Mouse (Mus musculus): ENCODE data around the gene Cmtm7.

The Cmtm7 gene

DNA sequence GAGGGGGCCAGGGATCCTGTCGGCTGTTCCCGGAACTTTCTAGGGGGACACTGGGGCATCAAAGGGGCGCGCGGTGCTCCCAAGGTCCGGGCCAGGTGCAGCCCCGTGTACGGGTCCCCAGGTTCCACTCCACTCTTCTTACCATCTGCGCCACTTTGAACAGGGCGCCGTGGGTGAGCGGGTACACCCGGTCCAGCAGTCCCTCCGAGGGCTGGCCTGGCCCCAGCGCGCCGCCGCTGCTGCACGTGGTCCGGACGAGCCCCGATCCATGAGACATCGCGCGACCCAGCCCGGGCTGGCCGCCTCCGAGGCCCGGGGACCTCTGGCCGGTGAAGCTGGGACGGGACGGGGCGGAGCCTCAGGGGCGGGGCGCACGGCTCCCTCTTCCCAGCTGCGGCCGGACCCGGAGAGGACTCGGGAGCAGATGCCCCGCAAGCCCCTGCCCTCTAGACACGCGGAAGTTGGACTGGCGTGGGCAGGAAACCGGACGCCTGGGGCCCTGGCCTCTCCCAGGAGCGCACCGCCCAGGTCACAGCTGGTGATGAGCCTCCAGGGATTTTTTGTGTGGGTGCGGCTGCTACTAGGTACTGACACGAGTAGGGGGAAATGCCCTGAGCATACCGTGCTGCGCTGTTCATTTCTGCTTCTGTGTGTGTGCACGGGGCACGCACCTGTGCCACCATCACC lies at the start of gene Cmtm7:
Gene Cmtm7, minus strand, starts transcription at position 331 of the 687 bp plus-strand sequence.
- peak; percentile 75 for DNase-seq (ENCODE audit: low read depth, low spot score)

DNA sequence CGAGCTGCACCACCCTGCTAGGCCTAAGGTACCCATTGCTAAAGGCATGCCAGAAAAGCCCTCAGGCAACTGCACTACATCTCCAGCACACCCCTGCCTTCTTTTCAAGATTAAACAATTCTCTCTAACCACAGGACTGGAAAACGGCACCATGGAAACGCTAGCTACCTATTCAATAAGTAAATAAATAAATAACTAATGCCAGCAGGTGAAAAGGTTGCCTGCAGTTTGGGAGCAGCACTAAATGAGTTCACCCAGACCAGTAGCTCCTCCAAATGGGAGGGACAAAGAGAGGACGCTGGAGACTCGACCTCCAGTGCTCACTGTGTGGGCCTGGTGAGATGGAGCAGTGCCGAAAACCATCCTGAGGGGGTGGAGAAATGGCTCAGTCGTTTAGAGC lies 48.7 kb upstream of the Cmtm7 start:
- DNase-seq (ENCODE audit: low read depth, low spot score) = no peak

DNA sequence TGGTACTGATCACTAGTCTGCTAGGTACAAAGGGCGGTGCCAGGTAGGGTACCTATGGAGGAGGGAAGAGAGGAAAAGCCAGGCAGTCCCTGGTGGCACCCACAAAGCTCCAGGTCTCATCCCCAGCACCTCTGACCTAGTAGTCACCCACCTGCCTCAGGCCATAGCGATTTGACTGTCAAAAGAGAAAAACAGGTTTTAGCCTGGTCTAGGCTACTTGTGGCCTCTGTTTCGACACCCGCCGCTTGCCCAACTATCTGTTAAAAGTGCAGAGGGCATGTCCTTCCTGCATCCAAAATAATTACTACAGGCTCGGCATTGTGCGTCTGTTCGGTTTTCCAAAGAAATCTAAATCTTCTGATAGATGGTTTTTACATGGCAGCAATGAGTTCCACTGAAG lies 48.0 kb upstream of the Cmtm7 start:
- DNase-seq (ENCODE audit: low read depth, low spot score) = no peak

DNA sequence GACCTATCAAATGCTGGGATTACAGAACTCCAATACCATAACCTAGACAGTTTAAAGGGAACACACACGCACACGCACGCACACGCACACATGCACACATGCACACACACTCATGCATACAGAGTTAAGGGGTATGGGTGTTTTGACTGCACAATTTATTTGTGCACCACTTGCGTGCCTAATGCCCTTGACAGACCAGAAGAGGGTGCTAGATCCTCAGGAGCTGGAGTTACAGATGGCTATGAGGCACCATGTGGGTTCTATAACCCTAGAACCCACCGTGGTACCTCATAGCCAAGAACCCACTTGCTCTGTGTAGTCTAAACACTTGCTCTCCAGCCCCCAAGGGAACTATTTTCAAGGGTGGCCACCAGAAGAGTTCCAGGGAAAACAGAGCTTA lies 46.7 kb upstream of the Cmtm7 start:
- no peak for DNase-seq (ENCODE audit: low read depth, low spot score)

GRCm38 (mm10) chr9:114827242-114827852 lies 45.7 kb upstream of the Cmtm7 start:
- DNase-seq (ENCODE audit: low read depth, low spot score) = no peak

DNA sequence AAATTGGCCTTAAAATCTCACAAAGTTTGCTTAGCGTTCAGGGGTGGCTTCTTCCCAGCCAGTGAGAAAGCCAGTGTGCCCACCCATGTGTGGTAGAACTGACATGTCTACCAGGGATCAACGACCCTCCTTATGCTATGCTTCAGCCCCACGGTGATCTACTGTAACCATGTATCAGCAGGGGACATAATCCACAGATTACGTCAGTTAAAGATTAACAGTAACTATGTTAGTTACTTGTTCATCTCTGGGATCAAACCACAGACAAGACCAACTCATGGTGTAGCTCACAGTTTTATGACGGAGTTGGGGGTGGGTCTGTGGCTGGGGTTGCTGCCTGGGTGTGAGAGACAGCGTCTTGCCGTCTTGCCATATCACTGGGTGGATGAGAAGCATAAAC lies 42.5 kb upstream of the Cmtm7 start:
- DNase-seq (ENCODE audit: low read depth, low spot score) = no peak

- no peak for DNase-seq (ENCODE audit: low read depth, low spot score)
Measured at GRCm38 (mm10) chr9:114821548-114822289, 40.1 kb upstream of the Cmtm7 start.

- DNase-seq (ENCODE audit: low read depth, low spot score) = no peak
Measured at GRCm38 (mm10) chr9:114818918-114819317, 37.3 kb upstream of the Cmtm7 start.

DNA sequence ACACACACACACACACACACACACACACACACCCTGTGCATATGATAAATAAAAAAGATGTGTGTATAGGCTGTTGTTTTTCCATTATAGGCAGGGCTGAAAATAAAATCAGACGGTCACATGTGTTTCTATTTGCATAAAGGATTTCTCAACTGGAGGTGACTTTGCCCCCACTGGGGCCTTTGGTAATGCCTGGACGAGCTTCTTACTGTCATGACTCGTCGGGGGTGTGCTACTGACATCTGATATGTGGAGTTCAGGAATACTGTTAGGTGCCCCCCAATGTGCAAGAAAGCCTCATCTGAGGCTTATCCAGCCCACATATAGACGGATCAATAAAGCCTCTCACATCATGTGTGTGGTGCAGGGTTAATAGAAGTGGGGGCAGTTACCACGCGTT lies 35.4 kb upstream of the Cmtm7 start:
- no peak for DNase-seq (ENCODE audit: low read depth, low spot score)

GRCm38 (mm10) chr9:114816121-114816520 lies 34.5 kb upstream of the Cmtm7 start:
- no peak for DNase-seq (ENCODE audit: low read depth, low spot score)

DNA sequence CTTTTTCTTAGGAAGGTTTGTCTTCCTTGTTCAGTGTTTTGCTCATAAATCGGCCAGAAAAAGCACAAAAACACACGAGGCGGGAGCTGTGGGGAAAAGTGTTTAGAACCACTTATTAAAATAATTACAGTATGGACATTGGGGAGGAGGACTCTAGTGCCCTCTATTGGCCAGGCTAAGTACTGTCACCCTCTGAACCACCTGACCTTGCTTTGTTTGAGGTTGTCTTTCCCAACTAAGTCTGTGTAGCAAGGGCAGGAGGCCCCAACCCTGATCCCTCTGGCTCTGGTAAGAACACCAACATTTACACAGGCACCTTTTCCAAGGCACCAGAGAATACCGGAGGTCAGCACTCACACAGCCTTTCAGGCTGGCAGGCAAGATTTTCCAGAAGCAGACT lies 33.7 kb upstream of the Cmtm7 start:
- peak; percentile 49 for DNase-seq (ENCODE audit: low read depth, low spot score)

- no peak for DNase-seq (ENCODE audit: low read depth, low spot score)
Measured at GRCm38 (mm10) chr9:114812001-114812400, 30.3 kb upstream of the Cmtm7 start.

DNA sequence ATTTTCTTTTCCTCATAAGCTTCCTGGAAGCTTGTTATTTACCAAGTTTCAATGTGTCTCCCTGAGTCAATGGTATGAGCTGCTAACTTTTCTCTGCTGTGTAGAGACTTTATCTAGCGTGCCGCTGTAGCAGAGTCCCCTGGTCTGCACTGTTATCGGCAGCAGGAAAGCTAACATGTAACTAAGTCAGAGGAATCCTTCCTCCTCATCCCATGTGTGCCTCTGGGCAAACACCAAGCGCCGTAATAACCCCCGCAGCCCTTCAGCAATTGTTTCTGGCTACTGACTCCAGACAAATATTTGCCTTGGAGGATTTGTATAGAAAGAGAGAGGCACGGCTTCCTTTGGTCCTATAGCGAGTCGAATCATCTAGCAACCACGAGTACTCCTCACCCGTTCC lies 29.2 kb upstream of the Cmtm7 start:
- DNase-seq (ENCODE audit: low read depth, low spot score) = no peak

DNA sequence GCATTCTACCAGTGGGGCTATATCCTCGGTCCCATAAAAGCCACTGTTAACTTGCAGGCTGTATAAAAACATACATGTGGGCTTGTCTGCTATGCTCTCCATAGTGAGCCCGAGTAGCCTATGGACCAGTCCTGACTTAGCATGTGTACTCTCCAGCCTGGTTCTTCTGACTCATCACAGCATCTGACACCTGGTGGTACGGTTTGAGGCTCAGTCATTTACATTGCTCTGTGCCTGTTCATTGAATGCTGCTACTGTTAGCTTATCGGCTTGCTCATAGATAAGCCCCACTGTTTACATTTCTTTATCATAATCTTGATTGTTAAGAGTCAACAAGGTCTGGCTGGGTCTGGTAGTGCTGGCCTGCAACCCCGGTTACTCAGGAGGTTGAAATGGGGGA lies 27.0 kb upstream of the Cmtm7 start:
- DNase-seq (ENCODE audit: low read depth, low spot score) = no peak

DNA sequence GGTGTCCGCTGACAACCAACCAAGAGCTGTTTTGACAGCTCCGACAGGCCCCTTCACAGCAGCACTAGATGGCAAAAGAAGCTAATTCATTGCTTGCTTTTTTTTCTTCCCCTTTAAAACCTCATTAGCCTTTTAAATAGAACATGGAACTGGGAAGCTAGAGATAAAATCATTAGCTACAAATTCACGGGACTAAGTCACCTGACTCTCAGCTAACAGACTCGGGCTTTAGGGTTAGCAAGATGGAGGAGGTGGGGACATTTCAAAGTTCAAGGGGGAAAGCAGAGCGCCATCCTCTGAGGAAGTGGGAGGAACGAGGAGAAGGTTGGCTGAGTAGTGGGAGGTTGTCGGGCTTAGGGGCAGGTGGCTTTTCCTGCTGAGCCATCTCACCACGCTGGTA lies 25.6 kb upstream of the Cmtm7 start:
- DNase-seq (ENCODE audit: low read depth, low spot score) = no peak

DNA sequence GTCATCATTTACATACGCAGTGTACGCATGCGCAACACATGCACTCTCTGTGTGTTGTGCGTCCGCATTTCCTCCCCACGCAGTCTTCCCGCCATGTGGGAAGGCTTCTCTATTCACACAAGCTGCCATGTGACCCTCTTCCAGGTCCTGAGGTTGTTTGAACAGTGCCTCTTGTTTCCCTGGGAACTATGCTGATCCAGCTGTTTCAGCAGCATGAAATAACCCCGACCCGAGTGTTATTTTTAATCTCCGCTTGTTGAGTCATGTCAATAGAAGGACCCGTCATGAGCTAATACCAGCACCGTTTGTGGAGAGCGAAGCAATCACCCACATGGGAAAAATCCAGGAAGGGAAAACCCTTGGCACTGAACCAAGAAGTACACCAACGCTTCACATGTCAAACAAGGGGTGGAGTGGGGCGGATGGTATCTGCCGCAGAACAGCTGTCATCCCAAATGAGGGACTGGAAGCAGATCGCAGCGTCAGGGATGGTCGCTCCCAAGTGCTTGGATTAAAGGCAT lies 23.6 kb upstream of the Cmtm7 start:
- DNase-seq (ENCODE audit: low read depth, low spot score) = no peak

DNA sequence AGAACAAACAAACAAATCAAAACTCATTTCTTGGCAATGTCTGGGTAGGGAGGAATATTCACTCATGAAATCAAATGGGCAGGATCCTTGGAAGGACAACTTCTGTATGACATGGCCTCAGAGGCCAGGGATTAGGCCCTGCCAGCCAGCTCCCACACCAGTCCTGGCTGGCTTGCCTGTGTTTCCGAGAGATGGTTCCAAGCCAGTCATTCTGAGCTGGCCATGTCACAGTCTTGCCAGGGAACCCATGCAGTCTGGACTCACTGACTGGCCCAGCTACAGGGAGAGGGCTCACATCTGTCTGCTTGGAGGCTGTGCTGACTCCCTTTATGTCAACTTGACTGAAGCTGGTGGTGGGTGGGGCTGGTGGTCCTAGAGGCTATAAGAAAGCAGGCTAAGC lies 20.5 kb upstream of the Cmtm7 start:
- no peak for DNase-seq (ENCODE audit: low read depth, low spot score)

- no peak for DNase-seq (ENCODE audit: low read depth, low spot score)
Measured at GRCm38 (mm10) chr9:114801301-114801700, 19.6 kb upstream of the Cmtm7 start.

- DNase-seq (ENCODE audit: low read depth, low spot score) = peak; percentile 63
Measured at GRCm38 (mm10) chr9:114799498-114800107, 17.9 kb upstream of the Cmtm7 start.

GRCm38 (mm10) chr9:114798845-114799244 lies 17.2 kb upstream of the Cmtm7 start:
- DNase-seq (ENCODE audit: low read depth, low spot score) = no peak

- DNase-seq (ENCODE audit: low read depth, low spot score) = peak; percentile 90
Measured at GRCm38 (mm10) chr9:114797329-114798004, 15.8 kb upstream of the Cmtm7 start.

All from mesoderm, embryonic 11.5 days (tissue).